Mouse (Mus musculus) heart, embryonic 11.5 days (tissue): ENCODE data around the gene Dido1. TPM values are rescaled to one million over a fixed set of nuclear protein-coding genes. Genes with fewer than 3 reads are reported as not detected.

Experiments
- ATAC-seq: fragments of 200-750 bp; cut with Nextera tagmentation; replicated peaks from 2 replicates; pipeline ENCODE4 v1.8.0; 2017; ENCODE audit warnings: moderate library complexity; ENCODE audit not compliant: insufficient number of reproducible peaks, low FRiP score, low TSS enrichment
- H3K27ac ChIP-seq: fragments of 300-500 bp; sonication (generic); 2 replicates; pipeline ENCODE4 v1.5.1; 2014; ENCODE audit warnings: mild to moderate bottlenecking, low read depth, low read length
- H3K27me3 ChIP-seq: fragments of 300-500 bp; sonication (generic); 2 replicates; pipeline ENCODE4 v1.6.1; 2014; ENCODE audit warnings: mild to moderate bottlenecking, low read length, mixed read lengths; ENCODE audit not compliant: control insufficient read depth, insufficient read depth
- H3K36me3 ChIP-seq: fragments of 300-500 bp; sonication (generic); 2 replicates; pipeline ENCODE4 v1.6.1; 2014; ENCODE audit warnings: mild to moderate bottlenecking, low read length, moderate library complexity, mixed read lengths; ENCODE audit not compliant: control insufficient read depth, insufficient read depth
- H3K4me1 ChIP-seq: fragments of 300-500 bp; sonication (generic); 2 replicates; pipeline ENCODE4 v1.6.1; 2014; ENCODE audit warnings: low read length; ENCODE audit not compliant: control insufficient read depth, insufficient read depth
- H3K4me2 ChIP-seq: fragments of 300-500 bp; sonication (generic); 2 replicates; pipeline ENCODE4 v1.6.1; 2014; ENCODE audit warnings: mild to moderate bottlenecking, moderate library complexity
- H3K4me3 ChIP-seq: fragments of 300-500 bp; sonication (generic); 2 replicates; pipeline ENCODE4 v1.5.1; 2014; ENCODE audit warnings: low read depth, low read length
- H3K9ac ChIP-seq: fragments of 300-500 bp; sonication (generic); 2 replicates; pipeline ENCODE4 v1.6.1; 2014; ENCODE audit warnings: mild to moderate bottlenecking, low read depth, low read length, moderate library complexity
- H3K9me3 ChIP-seq: fragments of 300-500 bp; sonication (generic); replicated peaks from 2 replicates; pipeline ENCODE4 v1.6.1; 2016; ENCODE audit warnings: low read length; ENCODE audit not compliant: control insufficient read depth
- WGBS: fragments of 180-500 bp; shearing (Covaris S2); extraction: QIAGEN DNeasy Blood & Tissue Kit; methylation state at CpG from one replicate; pipeline ENCODE4 v1.1.7; 2014; ENCODE audit not compliant: insufficient replicate concordance; 5-methylcytosine and 5-hydroxymethylcytosine counted together
- polyA plus RNA-seq: library from polyadenylated mRNA; unstranded; fragments of >200 nt; fragmentation: Nextera tagmentation; extraction: Ambion mirVana; gene quantifications from 2 replicates; pipeline ENCODE4 v1.2.1, GENCODE M21; 2014

The Dido1 gene
- polyA plus RNA-seq, 1 experiment from 2014 or later, result 21.3 TPM

GRCm38 (mm10) chr2:180711527-180711926 lies 1.7 kb upstream of the Dido1 start:
- ATAC-seq, result no peak
- peaks cover 9% of the 10 kb centered on the region; the same call in 1 of the 2 replicates for H3K36me3 ChIP-seq
- 70% methylated on average over 4 of the region's 4 CpGs for WGBS
- peak overlapping the region; percentile 99 for H3K4me3 ChIP-seq
- H3K27me3 ChIP-seq, result no peaks in the 10 kb centered on the region
- H3K4me2 ChIP-seq, result peak overlapping the region; percentile 80
- no peak overlapping the region for H3K27ac ChIP-seq
- H3K9ac ChIP-seq, result peak overlapping the region; percentile 99; the same call in 1 of the 2 replicates
- peaks cover 19% of the 10 kb centered on the region for H3K4me1 ChIP-seq
- no peaks in the 10 kb centered on the region for H3K9me3 ChIP-seq

GRCm38 (mm10) chr2:180710276-180711155 lies 717 bp upstream of the Dido1 start:
- H3K4me2 ChIP-seq, result peak overlapping the region; percentile 80
- H3K9me3 ChIP-seq, result no peaks in the 10 kb centered on the region
- peaks cover 19% of the 10 kb centered on the region for H3K4me1 ChIP-seq
- peak; percentile 54; the same call in 1 of the 2 replicates for ATAC-seq
- peak overlapping the region; percentile 99 for H3K9ac ChIP-seq
- WGBS, result 1% methylated on average over 63 of the region's 64 CpGs
- H3K36me3 ChIP-seq, result peaks cover 9% of the 10 kb centered on the region; the same call in 1 of the 2 replicates
- H3K4me3 ChIP-seq, result peak overlapping the region; percentile 99
- no peaks in the 10 kb centered on the region for H3K27me3 ChIP-seq
- H3K27ac ChIP-seq, result peak overlapping the region; percentile 92

GRCm38 (mm10) chr2:180709023-180709922 lies 526 bp downstream of the Dido1 start:
- WGBS, result under 1% methylated on average over 39 of the region's 39 CpGs
- Histone ChIP-seq H3K9ac (peak overlapping the region; percentile 99), H3K27ac (peak overlapping the region; percentile 74), H3K4me2 (peak overlapping the region; percentile 80), H3K9me3 (no peaks in the 10 kb centered on the region), H3K4me3 (peak overlapping the region; percentile 99), H3K4me1 (peaks cover 19% of the 10 kb centered on the region), H3K36me3 (peaks cover 5% of the 10 kb centered on the region; the same call in 1 of the 2 replicates), H3K27me3 (no peaks in the 10 kb centered on the region)
- ATAC-seq, result peak; percentile 24

- 90% methylated on average over 5 of the region's 5 CpGs for WGBS
- Histone ChIP-seq H3K36me3 (no peaks in the 10 kb centered on the region), H3K9ac (no peak overlapping the region), H3K4me3 (no peak overlapping the region), H3K27me3 (no peaks in the 10 kb centered on the region), H3K4me1 (peaks cover 22% of the 10 kb centered on the region), H3K4me2 (no peak overlapping the region), H3K27ac (no peak overlapping the region), H3K9me3 (no peaks in the 10 kb centered on the region)
- no peak for ATAC-seq
Observed at GRCm38 (mm10) chr2:180705975-180706374, 3.8 kb downstream of the Dido1 start.

GRCm38 (mm10) chr2:180705066-180705465 lies 4.7 kb downstream of the Dido1 start:
- WGBS, result 88% methylated on average over 3 of the region's 3 CpGs
- H3K27ac ChIP-seq, result no peak overlapping the region

GRCm38 (mm10) chr2:180704591-180704990 lies 5.2 kb downstream of the Dido1 start:
- Histone ChIP-seq H3K4me1 (peaks cover 34% of the 10 kb centered on the region), H3K9ac (no peak overlapping the region; the same call in 1 of the 2 replicates), H3K36me3 (no peaks in the 10 kb centered on the region), H3K4me3 (no peak overlapping the region), H3K4me2 (no peak overlapping the region), H3K27me3 (no peaks in the 10 kb centered on the region), H3K27ac (no peak overlapping the region), H3K9me3 (no peaks in the 10 kb centered on the region)
- WGBS, result 87% methylated on average over 8 of the region's 8 CpGs
- ATAC-seq, result no peak

More at GRCm38 (mm10) chr2:180705066-180705465, 4.7 kb downstream of the Dido1 start:
- no peak for ATAC-seq
- no peaks in the 10 kb centered on the region for H3K9me3 ChIP-seq
- peaks cover 30% of the 10 kb centered on the region for H3K4me1 ChIP-seq
- H3K4me2 ChIP-seq, result no peak overlapping the region
- H3K9ac ChIP-seq, result no peak overlapping the region; the same call in 1 of the 2 replicates
- no peaks in the 10 kb centered on the region for H3K36me3 ChIP-seq
- H3K4me3 ChIP-seq, result no peak overlapping the region
- no peaks in the 10 kb centered on the region for H3K27me3 ChIP-seq

- no peak for ATAC-seq
- H3K36me3 ChIP-seq, result no peaks in the 10 kb centered on the region
- H3K4me1 ChIP-seq, result peaks cover 36% of the 10 kb centered on the region
- no peak overlapping the region for H3K27ac ChIP-seq
- no peak overlapping the region for H3K4me3 ChIP-seq
- no peaks in the 10 kb centered on the region for H3K27me3 ChIP-seq
- H3K9ac ChIP-seq, result no peak overlapping the region
- no peaks in the 10 kb centered on the region for H3K9me3 ChIP-seq
- no peak overlapping the region for H3K4me2 ChIP-seq
- 75% methylated on average over 3 of the region's 3 CpGs for WGBS
Observed at GRCm38 (mm10) chr2:180703645-180704359, 6.0 kb downstream of the Dido1 start.

- no peak overlapping the region for H3K4me3 ChIP-seq
- 68% methylated on average over 5 of the region's 5 CpGs for WGBS
- no peaks in the 10 kb centered on the region for H3K9me3 ChIP-seq
- no peak for ATAC-seq
- H3K36me3 ChIP-seq, result no peaks in the 10 kb centered on the region
- no peaks in the 10 kb centered on the region for H3K27me3 ChIP-seq
- H3K27ac ChIP-seq, result no peak overlapping the region
- H3K4me2 ChIP-seq, result peak overlapping the region; percentile 99
- H3K9ac ChIP-seq, result no peak overlapping the region
- peaks cover 30% of the 10 kb centered on the region for H3K4me1 ChIP-seq
Observed at GRCm38 (mm10) chr2:180703175-180703574, 6.6 kb downstream of the Dido1 start.
